Mouse (Mus musculus) testis, postnatal 10 days (tissue): ENCODE results near the gene C4b.
"Not testable (repeated sequence)": the region's sequence is repeated elsewhere in the genome, so short reads cannot be mapped to it uniquely, and the experiment has no call there.

ENCODE experiments used
- DNase-seq: peaks from one replicate; pipeline ENCODE4 v3.0.0; 2021; ENCODE audit warnings: low spot score

The C4b gene

GRCm38 (mm10) chr17:34743719-34744118, at the start of gene C4b:
C4b (minus strand) TSS chr17:34743882.
- DNase-seq = no peak

- no peak for DNase-seq
Measured at GRCm38 (mm10) chr17:34777680-34778325, 34.1 kb upstream of the C4b start.

GRCm38 (mm10) chr17:34761471-34761870, 17.8 kb upstream of the C4b start:
- DNase-seq = no peak

GRCm38 (mm10) chr17:34746531-34746930, 2.8 kb upstream of the C4b start:
- no peak for DNase-seq

- DNase-seq = not testable (repeated sequence)
Measured at GRCm38 (mm10) chr17:34745166-34745565, 1.5 kb upstream of the C4b start.

GRCm38 (mm10) chr17:34744611-34745010, 929 bp upstream of the C4b start:
- DNase-seq = not testable (repeated sequence)

GRCm38 (mm10) chr17:34744206-34744605, 524 bp upstream of the C4b start:
- no peak for DNase-seq

GRCm38 (mm10) chr17:34740280-34740679, 3.4 kb downstream of the C4b start:
- DNase-seq = no peak

GRCm38 (mm10) chr17:34739708-34740107, 4.0 kb downstream of the C4b start:
- not testable (repeated sequence) for DNase-seq

- not testable (repeated sequence) for DNase-seq
Measured at GRCm38 (mm10) chr17:34737466-34737865, 6.2 kb downstream of the C4b start.

GRCm38 (mm10) chr17:34729779-34730553, 13.7 kb downstream of the C4b start:
- DNase-seq = not testable (repeated sequence)

GRCm38 (mm10) chr17:34729155-34729554, 14.5 kb downstream of the C4b start:
- DNase-seq = not testable (repeated sequence)

GRCm38 (mm10) chr17:34727887-34728286, 15.8 kb downstream of the C4b start:
- no peak for DNase-seq

- no peak for DNase-seq
Measured at GRCm38 (mm10) chr17:34723066-34723465, 20.6 kb downstream of the C4b start.

- not testable (repeated sequence) for DNase-seq
Measured at GRCm38 (mm10) chr17:34722238-34722637, 21.4 kb downstream of the C4b start.

GRCm38 (mm10) chr17:34719886-34720285, 23.8 kb downstream of the C4b start:
- not testable (repeated sequence) for DNase-seq

GRCm38 (mm10) chr17:34717401-34717800, 26.3 kb downstream of the C4b start:
- DNase-seq = no peak

GRCm38 (mm10) chr17:34716247-34716646, 27.4 kb downstream of the C4b start:
- no peak for DNase-seq

- not testable (repeated sequence) for DNase-seq
Measured at GRCm38 (mm10) chr17:34715451-34715850, 28.2 kb downstream of the C4b start.

GRCm38 (mm10) chr17:34714908-34715445, 28.7 kb downstream of the C4b start:
- DNase-seq = not testable (repeated sequence)

GRCm38 (mm10) chr17:34714181-34714907, 29.3 kb downstream of the C4b start:
- DNase-seq = not testable (repeated sequence)

- peak; percentile 90 for DNase-seq
Measured at GRCm38 (mm10) chr17:34712951-34713350, 30.7 kb downstream of the C4b start.
